Mouse (Mus musculus) limb, embryonic 15.5 days (tissue): Measurements from ENCODE around the gene Trpv3. TPM values are rescaled to one million over a fixed set of nuclear protein-coding genes. Genes with fewer than 3 reads are reported as not detected.
A peak's percentile ranks its signal among the peaks of the same experiment; 100 is the strongest.
"Not testable (repeated sequence)": the region's sequence is repeated elsewhere in the genome, so short reads cannot be mapped to it uniquely, and the experiment has no call there.

Source experiments
- ATAC-seq: fragments of 200-750 bp; cut with Nextera tagmentation; 2 replicates; pipeline ENCODE4 v1.8.0; 2017; ENCODE audit warnings: low read depth, moderate TSS enrichment; ENCODE audit not compliant: insufficient number of reproducible peaks, low FRiP score, low TSS enrichment
- H3K27ac ChIP-seq: fragments of 300-500 bp; sonication (generic); 2 replicates; pipeline ENCODE4 v1.5.1; 2015; ENCODE audit warnings: moderate library complexity, mild to moderate bottlenecking, inconsistent platforms
- H3K27me3 ChIP-seq: fragments of 300-500 bp; sonication (generic); 2 replicates; pipeline ENCODE4 v1.6.1; 2015; ENCODE audit warnings: inconsistent platforms
- H3K36me3 ChIP-seq: fragments of 300-500 bp; sonication (generic); 2 replicates; pipeline ENCODE4 v1.6.1; 2015; ENCODE audit warnings: inconsistent platforms
- H3K4me1 ChIP-seq: fragments of 300-500 bp; sonication (generic); 2 replicates; pipeline ENCODE4 v1.6.1; 2015; ENCODE audit warnings: inconsistent platforms
- H3K4me2 ChIP-seq: fragments of 300-500 bp; sonication (generic); 2 replicates; pipeline ENCODE4 v1.6.1; 2015; ENCODE audit warnings: mild to moderate bottlenecking, inconsistent platforms
- H3K4me3 ChIP-seq: fragments of 300-500 bp; sonication (generic); 2 replicates; pipeline ENCODE4 v1.5.1; 2015; ENCODE audit warnings: mild to moderate bottlenecking, inconsistent platforms
- H3K9ac ChIP-seq: fragments of 300-500 bp; sonication (generic); 2 replicates; pipeline ENCODE4 v1.6.1; 2015; ENCODE audit warnings: inconsistent platforms
- H3K9me3 ChIP-seq: fragments of 300-500 bp; sonication (generic); 2 replicates; pipeline ENCODE4 v1.6.1; 2016; ENCODE audit warnings: inconsistent platforms
- WGBS: fragments of 180-500 bp; shearing (Covaris S2); methylation state at CpG from one replicate; pipeline ENCODE4 v1.1.7; 2015; 5-methylcytosine and 5-hydroxymethylcytosine counted together
- polyA plus RNA-seq: library from polyadenylated mRNA; unstranded; fragments of >200 nt; fragmentation: Nextera tagmentation; extraction: Ambion mirVana; gene quantifications from 2 replicates; pipeline ENCODE4 v1.2.1, GENCODE M21; 2015

Trpv3 gene
- polyA plus RNA-seq, 1 experiment from 2014 or later, result 0.88 TPM

- WGBS, result 72% methylated on average over 1 of the region's 1 CpGs
- no peak overlapping the region for H3K4me3 ChIP-seq
- H3K27ac ChIP-seq, result no peak overlapping the region
- H3K4me2 ChIP-seq, result no peak overlapping the region
- H3K27me3 ChIP-seq, result no peaks in the 10 kb centered on the region
- H3K9me3 ChIP-seq, result no peaks in the 10 kb centered on the region
- no peak overlapping the region for H3K9ac ChIP-seq
- H3K4me1 ChIP-seq, result no peaks in the 10 kb centered on the region
- no peaks in the 10 kb centered on the region for H3K36me3 ChIP-seq
- ATAC-seq, result no peak
Observed at GRCm38 (mm10) chr11:73289621-73290020, 22.4 kb downstream of the Trpv3 start.

GRCm38 (mm10) chr11:73303123-73303522, 35.9 kb downstream of the Trpv3 start:
- Histone ChIP-seq H3K4me1 (no peaks in the 10 kb centered on the region), H3K27ac (no peak overlapping the region), H3K36me3 (no peaks in the 10 kb centered on the region), H3K4me3 (no peak overlapping the region), H3K4me2 (no peak overlapping the region), H3K9me3 (no peaks in the 10 kb centered on the region), H3K9ac (no peak overlapping the region), H3K27me3 (no peaks in the 10 kb centered on the region)
- no peak for ATAC-seq
- WGBS, result 58% methylated on average over 2 of the region's 2 CpGs

- Histone ChIP-seq H3K9ac (no peak overlapping the region), H3K9me3 (no peaks in the 10 kb centered on the region), H3K4me3 (no peak overlapping the region), H3K27ac (no peak overlapping the region), H3K4me2 (no peak overlapping the region), H3K4me1 (no peaks in the 10 kb centered on the region), H3K36me3 (no peaks in the 10 kb centered on the region), H3K27me3 (no peaks in the 10 kb centered on the region)
- no peak for ATAC-seq
- 32% methylated on average over 3 of the region's 3 CpGs for WGBS
Observed at GRCm38 (mm10) chr11:73315961-73316360, 48.8 kb downstream of the Trpv3 start.

GRCm38 (mm10) chr11:73318581-73318980, 51.4 kb downstream of the Trpv3 start:
- not testable (repeated sequence) for H3K4me1 ChIP-seq, H3K4me2 ChIP-seq, H3K36me3 ChIP-seq, H3K9me3 ChIP-seq, H3K27me3 ChIP-seq, H3K9ac ChIP-seq, H3K4me3 ChIP-seq, H3K27ac ChIP-seq, ATAC-seq
- 78% methylated on average over 2 of the region's 2 CpGs for WGBS

- not testable (repeated sequence) for H3K4me3 ChIP-seq, H3K9me3 ChIP-seq, H3K4me1 ChIP-seq, H3K4me2 ChIP-seq, H3K36me3 ChIP-seq, H3K27ac ChIP-seq, H3K27me3 ChIP-seq, H3K9ac ChIP-seq, ATAC-seq
- 94% methylated on average over 13 of the region's 13 CpGs for WGBS
Observed at GRCm38 (mm10) chr11:73321064-73321463, 53.9 kb downstream of the Trpv3 start.

GRCm38 (mm10) chr11:73323906-73324830, 57.0 kb downstream of the Trpv3 start:
- Histone ChIP-seq H3K27ac (no peak overlapping the region), H3K27me3 (no peaks in the 10 kb centered on the region), H3K9me3 (no peaks in the 10 kb centered on the region), H3K4me1 (no peaks in the 10 kb centered on the region), H3K9ac (no peak overlapping the region), H3K4me2 (no peak overlapping the region), H3K4me3 (no peak overlapping the region), H3K36me3 (no peaks in the 10 kb centered on the region)
- ATAC-seq, result no peak
- WGBS, result 71% methylated on average over 9 of the region's 9 CpGs

- Histone ChIP-seq H3K4me2 (peak overlapping the region; percentile 22; the same call in 1 of the 2 replicates), H3K9me3 (no peaks in the 10 kb centered on the region), H3K27me3 (no peaks in the 10 kb centered on the region), H3K4me3 (no peak overlapping the region), H3K36me3 (no peaks in the 10 kb centered on the region), H3K9ac (no peak overlapping the region), H3K27ac (no peak overlapping the region), H3K4me1 (no peaks in the 10 kb centered on the region)
- 19% methylated on average over 12 of the region's 12 CpGs for WGBS
- ATAC-seq, result no peak
Observed at GRCm38 (mm10) chr11:73326485-73326886, 59.3 kb downstream of the Trpv3 start.

- Histone ChIP-seq H3K9ac (no peak overlapping the region), H3K27me3 (no peaks in the 10 kb centered on the region), H3K4me3 (no peak overlapping the region), H3K4me2 (no peak overlapping the region), H3K27ac (no peak overlapping the region), H3K4me1 (no peaks in the 10 kb centered on the region), H3K36me3 (no peaks in the 10 kb centered on the region), H3K9me3 (no peaks in the 10 kb centered on the region)
- WGBS, result 66% methylated on average over 4 of the region's 4 CpGs
- ATAC-seq, result no peak
Observed at GRCm38 (mm10) chr11:73327361-73327760, 60.2 kb downstream of the Trpv3 start.

- no peak within 1 kb of the TSS for H3K4me3 ChIP-seq
- no peaks in the 10 kb centered on the region for H3K9me3 ChIP-seq
- no peaks in the 10 kb centered on the region for H3K27me3 ChIP-seq
- no peak within 1 kb of the TSS for H3K4me2 ChIP-seq
- 81% methylated on average over 27 of the region's 27 CpGs for WGBS
- no peak within 1 kb of the TSS for H3K27ac ChIP-seq
- no peaks in the 10 kb centered on the region for H3K36me3 ChIP-seq
- ATAC-seq, result no peak
- H3K9ac ChIP-seq, result no peak within 1 kb of the TSS
- H3K4me1 ChIP-seq, result no peaks in the 10 kb centered on the region
Observed at GRCm38 (mm10) chr11:73329442-73329841, 62.3 kb downstream of the Trpv3 start, which contains the start of the genes Aspa, Gm49340 and Spata22. Gene Aspa (minus strand): TSS chr11:73329596. Gene Gm49340 (plus strand): TSS chr11:73329741. Gene Spata22 (plus strand): TSS chr11:73329741.

- no peak overlapping the region for H3K27ac ChIP-seq
- 70% methylated on average over 2 of the region's 2 CpGs for WGBS
- no peaks in the 10 kb centered on the region for H3K36me3 ChIP-seq
- no peaks in the 10 kb centered on the region for H3K27me3 ChIP-seq
- no peak overlapping the region for H3K4me3 ChIP-seq
- H3K4me2 ChIP-seq, result no peak overlapping the region
- no peak overlapping the region for H3K9ac ChIP-seq
- no peaks in the 10 kb centered on the region for H3K9me3 ChIP-seq
- H3K4me1 ChIP-seq, result no peaks in the 10 kb centered on the region
- ATAC-seq, result no peak
Observed at GRCm38 (mm10) chr11:73333357-73333756, 66.2 kb downstream of the Trpv3 start.

- Histone ChIP-seq H3K4me3 (no peak overlapping the region), H3K9me3 (no peaks in the 10 kb centered on the region), H3K9ac (no peak overlapping the region), H3K4me1 (no peaks in the 10 kb centered on the region), H3K36me3 (no peaks in the 10 kb centered on the region), H3K27me3 (no peaks in the 10 kb centered on the region), H3K4me2 (no peak overlapping the region), H3K27ac (no peak overlapping the region)
- ATAC-seq, result no peak
- 77% methylated on average over 4 of the region's 4 CpGs for WGBS
Observed at GRCm38 (mm10) chr11:73336919-73337318, 69.7 kb downstream of the Trpv3 start.
